Mouse (Mus musculus): Measurements from ENCODE around the gene Mlxip. TPM values are rescaled to one million over a fixed set of nuclear protein-coding genes. Genes with fewer than 3 reads are reported as not detected.

Mlxip gene
- polyA plus RNA-seq (2014; fragmentation: Nextera tagmentation; extraction: Ambion mirVana), result 27.3 and 27.7 TPM in 2 replicates

GRCm38 (mm10) chr5:123394303-123394956 is at the start of gene Mlxip:
Gene Mlxip (plus strand): TSS chr5:123394798.
- H3K4me3 ChIP-seq (ENCODE audit: low read depth, low read length), result peak within 1 kb of the TSS; percentile 92
- TF ChIP-seq CTCF (IDR thresholded peaks at IDR 0.05; ENCODE audit: low read depth), result no peak
- under 1% methylated on average over 48 of the region's 50 CpGs for WGBS

DNA sequence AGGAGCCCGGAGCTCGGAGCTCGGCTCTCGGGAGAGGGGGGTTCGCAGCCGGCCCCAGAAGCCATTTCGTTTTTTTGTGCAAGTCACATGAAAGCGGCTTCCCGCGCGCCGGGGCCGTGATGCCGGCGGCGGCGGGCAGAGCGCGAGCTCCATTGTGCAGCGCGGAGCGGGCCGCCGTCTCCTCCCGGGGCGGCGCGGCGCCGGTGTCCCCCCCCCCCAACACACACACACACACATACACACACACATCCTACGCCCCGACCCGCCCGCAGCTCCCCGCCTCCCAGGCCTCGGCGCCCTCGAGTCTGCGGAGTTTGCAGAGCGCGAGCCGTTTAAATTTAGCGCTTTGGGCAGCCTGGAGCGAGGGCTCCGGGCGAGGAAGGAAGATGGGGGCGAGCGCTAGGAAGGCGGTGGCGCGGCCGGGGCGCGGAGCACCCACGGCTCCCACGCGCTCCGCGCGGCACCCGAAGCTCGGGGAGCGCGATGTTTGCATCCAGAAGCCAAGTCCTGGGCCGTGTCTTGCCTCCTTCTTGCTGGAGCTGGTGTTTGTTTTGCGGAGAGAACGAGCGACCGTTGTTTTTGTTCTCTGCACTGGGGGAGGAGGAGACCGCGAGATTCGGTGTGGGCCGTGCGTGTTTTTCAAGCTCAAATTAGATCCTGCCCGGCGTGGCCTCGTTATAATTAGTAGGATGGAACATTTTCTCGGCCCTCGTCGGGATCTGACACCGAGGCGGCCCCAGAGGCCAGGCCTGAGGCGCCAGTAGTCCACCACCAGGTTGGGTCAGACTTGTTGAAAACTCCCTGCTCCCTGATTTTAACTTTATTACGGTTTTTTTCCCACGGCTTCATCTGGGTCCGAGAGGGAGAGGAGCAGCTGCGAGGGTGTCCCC is 49.4 kb upstream of the Mlxip start:
- peak overlapping the region; percentile 96 for H3K9ac ChIP-seq
- DNase-seq, result peak; percentile 79
- H3K36me3 ChIP-seq (ENCODE audit: insufficient read depth), result 0 out of 2 replicates have a peak, but pooled peaks cover 4% of the 10 kb centered on the region
- H3K4me1 ChIP-seq (ENCODE audit: insufficient read depth), result peaks cover 15% of the 10 kb centered on the region
- under 1% methylated on average over 82 of the region's 87 CpGs for WGBS
- H3K4me2 ChIP-seq, result peak overlapping the region; percentile 89
- peak overlapping the region; percentile 93 for H3K4me3 ChIP-seq (ENCODE audit: low read depth, low read length)
- H3K27me3 ChIP-seq (ENCODE audit: insufficient read depth, low read length), result no peaks in the 10 kb centered on the region
- TF ChIP-seq CTCF (IDR thresholded peaks at IDR 0.05; ENCODE audit: low read depth), result no peak
- peak overlapping the region; percentile 99 for H3K27ac ChIP-seq (ENCODE audit: low read depth)
- H3K9me3 ChIP-seq (ENCODE audit: low read depth, low read length), result no peaks in the 10 kb centered on the region
- ATAC-seq (ENCODE audit: insufficient read depth), result peak; percentile 28

More at GRCm38 (mm10) chr5:123394303-123394956, at the start of gene Mlxip:
- ATAC-seq (ENCODE audit: insufficient read depth), result peak; percentile 99
- Histone ChIP-seq H3K9ac (peak within 1 kb of the TSS; percentile 90), H3K27me3 (ENCODE audit: insufficient read depth, low read length) (no peaks in the 10 kb centered on the region), H3K27ac (ENCODE audit: low read depth) (peak within 1 kb of the TSS; percentile 65), H3K4me2 (peak within 1 kb of the TSS; percentile 93), H3K9me3 (ENCODE audit: low read depth, low read length) (no peaks in the 10 kb centered on the region), H3K4me1 (ENCODE audit: insufficient read depth) (peaks cover 22% of the 10 kb centered on the region), H3K36me3 (ENCODE audit: insufficient read depth) (no peaks in the 10 kb centered on the region)
- peak; percentile 98 for DNase-seq

GRCm38 (mm10) chr5:123345853-123346654 is 48.5 kb upstream of the Mlxip start:
- ATAC-seq (ENCODE audit: insufficient read depth) (peak; percentile 53), DNase-seq (peak; percentile 90)
- Histone ChIP-seq H3K4me1 (ENCODE audit: insufficient read depth) (peaks cover 15% of the 10 kb centered on the region), H3K4me2 (peak overlapping the region; percentile 89), H3K27ac (ENCODE audit: low read depth) (peak overlapping the region; percentile 99), H3K27me3 (ENCODE audit: insufficient read depth, low read length) (no peaks in the 10 kb centered on the region), H3K4me3 (ENCODE audit: low read depth, low read length) (peak overlapping the region; percentile 93), H3K36me3 (ENCODE audit: insufficient read depth) (0 out of 2 replicates have a peak, but pooled peaks cover 4% of the 10 kb centered on the region), H3K9me3 (ENCODE audit: low read depth, low read length) (no peaks in the 10 kb centered on the region), H3K9ac (peak overlapping the region; percentile 96)
- WGBS, result 2% methylated on average over 22 of the region's 22 CpGs
- no peak for TF ChIP-seq CTCF (IDR thresholded peaks at IDR 0.05; ENCODE audit: low read depth)

DNA sequence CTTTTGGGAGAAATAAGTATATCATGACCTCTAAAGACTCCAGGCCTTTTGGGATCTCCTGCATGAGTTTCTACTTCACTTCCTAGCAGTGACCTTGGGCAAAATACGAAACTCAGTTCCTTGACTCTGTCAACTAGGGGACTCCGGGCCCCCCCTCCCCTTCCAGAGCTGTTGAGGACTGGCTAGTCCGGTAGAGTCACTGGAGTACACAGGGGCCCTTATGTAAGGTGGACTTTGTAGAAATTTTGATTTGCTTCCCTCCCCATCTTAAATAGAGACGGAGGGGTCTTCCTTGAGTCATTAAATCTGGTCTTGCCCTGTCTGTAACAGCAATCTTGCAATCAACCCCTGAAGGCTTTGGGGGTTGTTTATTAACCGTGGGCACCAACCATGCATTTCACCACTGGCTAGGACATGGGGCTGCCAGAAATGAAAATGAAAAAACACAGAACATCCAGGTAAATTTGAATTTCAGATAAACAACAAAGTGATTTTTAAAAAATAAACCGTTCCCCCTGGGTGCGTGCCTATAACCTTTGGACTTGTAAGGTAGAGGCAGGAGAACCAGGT is 47.8 kb upstream of the Mlxip start:
- Histone ChIP-seq H3K4me3 (ENCODE audit: low read depth, low read length) (peak overlapping the region; percentile 93), H3K36me3 (ENCODE audit: insufficient read depth) (0 out of 2 replicates have a peak, but pooled peaks cover 4% of the 10 kb centered on the region), H3K9me3 (ENCODE audit: low read depth, low read length) (no peaks in the 10 kb centered on the region), H3K9ac (peak overlapping the region; percentile 96; the same call in 1 of the 2 replicates), H3K4me2 (peak overlapping the region; percentile 89), H3K27me3 (ENCODE audit: insufficient read depth, low read length) (no peaks in the 10 kb centered on the region), H3K27ac (ENCODE audit: low read depth) (peak overlapping the region; percentile 99; the same call in 1 of the 2 replicates), H3K4me1 (ENCODE audit: insufficient read depth) (peaks cover 15% of the 10 kb centered on the region)
- DNase-seq (no peak), ATAC-seq (ENCODE audit: insufficient read depth) (no peak)
- WGBS, result 55% methylated on average over 7 of the region's 7 CpGs
- no peak for TF ChIP-seq CTCF (IDR thresholded peaks at IDR 0.05; ENCODE audit: low read depth)

DNA sequence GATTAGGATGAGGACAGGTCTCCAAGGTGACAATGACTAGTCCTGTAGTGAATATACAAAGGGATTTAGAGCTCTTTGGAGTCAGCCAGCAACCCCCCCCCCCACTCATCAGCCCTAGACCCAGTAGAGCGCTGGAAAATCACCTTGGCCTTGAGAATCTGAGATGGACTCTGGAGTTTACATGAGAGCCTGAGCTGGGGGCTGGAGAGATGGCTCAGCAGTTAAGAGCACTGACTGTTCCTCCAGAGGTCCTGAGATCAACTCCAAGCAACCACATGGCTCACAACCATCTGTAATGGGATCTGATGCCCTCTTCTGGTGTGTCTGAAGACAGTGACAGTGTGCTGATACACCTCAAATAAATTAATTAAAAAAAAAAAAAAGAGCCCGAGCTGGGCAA is 46.6 kb upstream of the Mlxip start:
- TF ChIP-seq CTCF (IDR thresholded peaks at IDR 0.05; ENCODE audit: low read depth), result no peak
- no peak overlapping the region for H3K27ac ChIP-seq (ENCODE audit: low read depth)
- H3K9me3 ChIP-seq (ENCODE audit: low read depth, low read length), result no peaks in the 10 kb centered on the region
- 81% methylated on average over 2 of the region's 2 CpGs for WGBS
- no peak for DNase-seq
- H3K9ac ChIP-seq, result no peak overlapping the region
- H3K36me3 ChIP-seq (ENCODE audit: insufficient read depth), result peaks cover 16% of the 10 kb centered on the region
- no peak for ATAC-seq (ENCODE audit: insufficient read depth)
- no peaks in the 10 kb centered on the region for H3K27me3 ChIP-seq (ENCODE audit: insufficient read depth, low read length)
- no peak overlapping the region for H3K4me3 ChIP-seq (ENCODE audit: low read depth, low read length)
- peaks cover 15% of the 10 kb centered on the region for H3K4me1 ChIP-seq (ENCODE audit: insufficient read depth)
- no peak overlapping the region for H3K4me2 ChIP-seq

DNA sequence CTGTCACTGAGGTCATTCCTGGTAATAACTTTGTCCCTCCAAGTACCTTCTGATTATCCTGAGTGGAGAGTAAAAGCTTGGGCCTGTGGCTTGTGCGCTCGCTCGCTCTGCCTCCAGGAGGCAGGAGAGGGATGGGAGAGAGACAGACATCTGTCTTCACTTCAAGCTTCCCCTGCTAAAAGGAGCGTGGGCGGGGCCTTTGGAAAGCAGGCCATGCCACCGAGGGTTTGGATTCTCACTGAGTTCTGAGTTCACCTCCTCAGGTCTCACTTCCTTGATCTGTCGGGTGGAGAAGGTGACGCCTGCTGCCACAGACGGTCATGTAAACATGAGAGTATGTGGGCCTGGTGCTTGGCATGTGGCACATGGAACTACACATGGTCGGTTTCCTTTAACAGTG is 44.2 kb upstream of the Mlxip start:
- Histone ChIP-seq H3K4me3 (ENCODE audit: low read depth, low read length) (no peak overlapping the region), H3K27ac (ENCODE audit: low read depth) (no peak overlapping the region), H3K4me2 (no peak overlapping the region), H3K9me3 (ENCODE audit: low read depth, low read length) (no peaks in the 10 kb centered on the region), H3K4me1 (ENCODE audit: insufficient read depth) (peaks cover 12% of the 10 kb centered on the region), H3K27me3 (ENCODE audit: insufficient read depth, low read length) (no peaks in the 10 kb centered on the region), H3K36me3 (ENCODE audit: insufficient read depth) (peaks cover 34% of the 10 kb centered on the region), H3K9ac (no peak overlapping the region)
- 51% methylated on average over 10 of the region's 10 CpGs for WGBS
- peak; percentile 44 for DNase-seq
- no peak for ATAC-seq (ENCODE audit: insufficient read depth)
- TF ChIP-seq CTCF (IDR thresholded peaks at IDR 0.05; ENCODE audit: low read depth), result peak; percentile 47

All from lung, embryonic 14.5 days (tissue).